Mouse (Mus musculus) heart, postnatal 0 days (tissue): Measurements from ENCODE around the gene Nln.

ENCODE experiments used
- CTCF ChIP-seq: IDR thresholded peaks from 2 replicates; pipeline ENCODE4 v1.5.1; 2016; ENCODE audit warnings: antibody characterized with exemption, control low read depth, low read depth
- EP300 ChIP-seq: IDR thresholded peaks from 2 replicates; pipeline ENCODE4 v1.6.1; 2016; ENCODE audit warnings: antibody characterized with exemption, low read depth

DNA sequence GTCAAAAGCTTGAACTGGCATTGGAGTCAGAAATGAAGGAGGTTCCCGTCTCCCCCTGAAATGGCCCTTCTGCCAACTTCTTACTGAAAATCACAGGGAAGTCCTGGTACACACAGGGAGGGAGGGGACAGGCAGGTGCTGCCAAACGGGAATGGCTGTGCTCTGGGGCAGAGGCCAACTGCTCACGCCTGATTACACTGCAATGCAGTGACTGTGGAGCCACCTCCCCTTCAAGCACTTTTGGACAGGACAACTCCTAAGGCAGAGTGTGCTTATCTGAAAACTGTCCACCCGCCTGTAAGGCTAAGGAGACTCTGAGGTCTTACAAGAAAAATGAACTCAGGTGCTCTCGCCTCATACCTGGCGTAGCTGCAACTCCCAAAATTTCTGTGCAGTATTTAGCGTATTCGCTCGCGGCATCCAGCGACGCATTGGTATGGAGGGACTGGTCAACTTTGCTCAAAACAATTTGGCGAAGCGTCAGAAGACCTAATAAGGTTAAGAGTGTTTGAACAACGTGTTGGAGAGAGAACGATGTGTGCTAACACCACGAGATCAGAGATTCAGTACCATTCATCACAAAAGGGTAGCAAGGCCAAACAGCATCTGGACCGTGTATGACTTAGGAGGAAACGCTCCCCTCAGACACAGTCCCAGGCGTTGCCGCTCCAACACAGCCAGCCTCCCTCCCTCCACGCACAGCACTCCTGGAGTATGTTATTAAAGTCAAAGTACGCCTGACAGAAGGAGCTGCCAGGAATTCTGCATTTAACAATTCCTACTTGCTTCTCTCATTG, 72.7 kb downstream of the Nln start:
- no peak for TF ChIP-seq CTCF
- TF ChIP-seq EP300 = no peak
